Mouse (Mus musculus) intestine, postnatal 0 days (tissue): ENCODE results near the gene Cd44. TPM values are rescaled to one million over a fixed set of nuclear protein-coding genes. Genes with fewer than 3 reads are reported as not detected.

Experiments used
- ATAC-seq: fragments of 200-750 bp; cut with Nextera tagmentation; 2 replicates; pipeline ENCODE4 v1.8.0; 2017; ENCODE audit warnings: mild to moderate bottlenecking, moderate TSS enrichment, moderate library complexity
- H3K27ac ChIP-seq: fragments of 300-500 bp; sonication (generic); 2 replicates; pipeline ENCODE4 v1.5.1; 2014; ENCODE audit warnings: mild to moderate bottlenecking, low read depth, low read length, moderate library complexity
- H3K27me3 ChIP-seq: fragments of 300-500 bp; sonication (generic); replicated peaks from 2 replicates; pipeline ENCODE4 v1.6.1; 2014; ENCODE audit warnings: low read length, mixed read lengths; ENCODE audit not compliant: control insufficient read depth, insufficient read depth
- H3K36me3 ChIP-seq: fragments of 300-500 bp; sonication (generic); 2 replicates; pipeline ENCODE4 v1.6.1; 2014; ENCODE audit warnings: mild to moderate bottlenecking, moderate library complexity; ENCODE audit not compliant: control insufficient read depth, insufficient read depth
- H3K4me1 ChIP-seq: fragments of 300-500 bp; sonication (generic); replicated peaks from 2 replicates; pipeline ENCODE4 v1.6.1; 2014; ENCODE audit warnings: antibody characterized with exemption, low read length, mixed read lengths; ENCODE audit not compliant: control insufficient read depth, insufficient read depth
- H3K4me2 ChIP-seq: fragments of 300-500 bp; sonication (generic); replicated peaks from 2 replicates; pipeline ENCODE4 v1.6.1; 2014; ENCODE audit warnings: low read depth, mild to moderate bottlenecking, moderate library complexity
- H3K4me3 ChIP-seq: fragments of 300-500 bp; sonication (generic); 2 replicates; pipeline ENCODE4 v1.5.1; 2014; ENCODE audit warnings: low read depth, low read length
- H3K9ac ChIP-seq: fragments of 300-500 bp; sonication (generic); 2 replicates; pipeline ENCODE4 v1.6.1; 2014; ENCODE audit warnings: mild to moderate bottlenecking, low read depth, low read length
- H3K9me3 ChIP-seq: fragments of 300-500 bp; sonication (generic); 2 replicates; pipeline ENCODE4 v1.6.1; 2016; ENCODE audit warnings: mixed run types; ENCODE audit not compliant: control insufficient read depth
- CTCF ChIP-seq: sonication (generic); IDR thresholded peaks from 2 replicates; pipeline ENCODE4 v1.5.1; 2016; ENCODE audit warnings: low read depth, mild to moderate bottlenecking, control low read depth, antibody characterized with exemption, moderate library complexity
- WGBS: fragments of 180-500 bp; shearing (Covaris S2); extraction: QIAGEN DNeasy Blood & Tissue Kit; methylation state at CpG from one replicate; pipeline ENCODE4 v1.1.7; 2014; 5-methylcytosine and 5-hydroxymethylcytosine counted together
- polyA plus RNA-seq: library from polyadenylated mRNA; unstranded; fragments of >200 nt; fragmentation: Nextera tagmentation; extraction: Ambion mirVana; gene quantifications from 2 replicates; pipeline ENCODE4 v1.2.1, GENCODE M21; 2015

Cd44 gene
- polyA plus RNA-seq, 1 experiment from 2014 or later: 10.6 TPM

GRCm38 (mm10) chr2:102933787-102934186 is 32.3 kb upstream of the Cd44 start:
- Histone ChIP-seq H3K27ac (no peak overlapping the region), H3K4me3 (no peak overlapping the region), H3K36me3 (no peaks in the 10 kb centered on the region), H3K9me3 (no peaks in the 10 kb centered on the region), H3K4me1 (no peaks in the 10 kb centered on the region), H3K4me2 (no peak overlapping the region), H3K27me3 (no peaks in the 10 kb centered on the region), H3K9ac (no peak overlapping the region)
- ATAC-seq: no peak
- no peak for TF ChIP-seq CTCF

- H3K9ac ChIP-seq: no peak overlapping the region
- no peak overlapping the region for H3K27ac ChIP-seq
- no peak for TF ChIP-seq CTCF
- no peak overlapping the region for H3K4me3 ChIP-seq
- no peaks in the 10 kb centered on the region for H3K27me3 ChIP-seq
- 73% methylated on average over 4 of the region's 4 CpGs for WGBS
- no peaks in the 10 kb centered on the region for H3K36me3 ChIP-seq
- no peaks in the 10 kb centered on the region for H3K4me1 ChIP-seq
- ATAC-seq: no peak
- no peaks in the 10 kb centered on the region for H3K9me3 ChIP-seq
- H3K4me2 ChIP-seq: no peak overlapping the region
Observed at GRCm38 (mm10) chr2:102933142-102933541, 31.7 kb upstream of the Cd44 start.

- no peaks in the 10 kb centered on the region for H3K27me3 ChIP-seq
- no peaks in the 10 kb centered on the region for H3K9me3 ChIP-seq
- H3K4me2 ChIP-seq: no peak overlapping the region
- H3K4me1 ChIP-seq: no peaks in the 10 kb centered on the region
- H3K36me3 ChIP-seq: no peaks in the 10 kb centered on the region
- H3K4me3 ChIP-seq: no peak overlapping the region
- H3K9ac ChIP-seq: no peak overlapping the region
- no peak for TF ChIP-seq CTCF
- no peak overlapping the region for H3K27ac ChIP-seq
- no peak for ATAC-seq
- 36% methylated on average over 1 of the region's 1 CpGs for whole genome bisulfite sequencing
Observed at GRCm38 (mm10) chr2:102932667-102933066, 31.2 kb upstream of the Cd44 start.

GRCm38 (mm10) chr2:102928211-102928610 is 26.7 kb upstream of the Cd44 start:
- no peak for TF ChIP-seq CTCF
- Histone ChIP-seq H3K4me3 (no peak overlapping the region), H3K4me2 (no peak overlapping the region), H3K36me3 (no peaks in the 10 kb centered on the region), H3K4me1 (no peaks in the 10 kb centered on the region), H3K9me3 (no peaks in the 10 kb centered on the region), H3K27ac (no peak overlapping the region), H3K27me3 (no peaks in the 10 kb centered on the region), H3K9ac (no peak overlapping the region)
- ATAC-seq: no peak

GRCm38 (mm10) chr2:102924480-102924879 is 23.0 kb upstream of the Cd44 start:
- no peaks in the 10 kb centered on the region for H3K4me1 ChIP-seq
- no peaks in the 10 kb centered on the region for H3K27me3 ChIP-seq
- no peak overlapping the region for H3K27ac ChIP-seq
- no peak overlapping the region for H3K4me3 ChIP-seq
- no peak for ATAC-seq
- no peaks in the 10 kb centered on the region for H3K9me3 ChIP-seq
- no peak overlapping the region for H3K9ac ChIP-seq
- H3K36me3 ChIP-seq: no peaks in the 10 kb centered on the region
- no peak overlapping the region for H3K4me2 ChIP-seq
- TF ChIP-seq CTCF: no peak
- 52% methylated on average over 1 of the region's 1 CpGs for WGBS

- Histone ChIP-seq H3K4me3 (no peak overlapping the region), H3K4me2 (no peak overlapping the region), H3K9ac (no peak overlapping the region), H3K27ac (no peak overlapping the region), H3K27me3 (no peaks in the 10 kb centered on the region), H3K9me3 (no peaks in the 10 kb centered on the region), H3K4me1 (no peaks in the 10 kb centered on the region), H3K36me3 (no peaks in the 10 kb centered on the region)
- no peak for TF ChIP-seq CTCF
- 53% methylated on average over 3 of the region's 3 CpGs for WGBS
- ATAC-seq: no peak
Observed at GRCm38 (mm10) chr2:102923682-102924081, 22.2 kb upstream of the Cd44 start.

GRCm38 (mm10) chr2:102922066-102922465 is 20.6 kb upstream of the Cd44 start:
- Histone ChIP-seq H3K36me3 (no peaks in the 10 kb centered on the region), H3K4me1 (no peaks in the 10 kb centered on the region), H3K4me2 (no peak overlapping the region), H3K9ac (no peak overlapping the region), H3K27me3 (no peaks in the 10 kb centered on the region), H3K9me3 (no peaks in the 10 kb centered on the region), H3K27ac (no peak overlapping the region), H3K4me3 (no peak overlapping the region)
- no peak for ATAC-seq
- 91% methylated on average over 3 of the region's 3 CpGs for WGBS
- TF ChIP-seq CTCF: no peak
